Mouse (Mus musculus): Measurements from ENCODE around the gene Memo1. TPM values are rescaled to one million over a fixed set of nuclear protein-coding genes. Genes with fewer than 3 reads are reported as not detected.

Gene Memo1
- total RNA-seq, 2 experiments from 2014 or later: 88.3 to 94.1 TPM

DNA sequence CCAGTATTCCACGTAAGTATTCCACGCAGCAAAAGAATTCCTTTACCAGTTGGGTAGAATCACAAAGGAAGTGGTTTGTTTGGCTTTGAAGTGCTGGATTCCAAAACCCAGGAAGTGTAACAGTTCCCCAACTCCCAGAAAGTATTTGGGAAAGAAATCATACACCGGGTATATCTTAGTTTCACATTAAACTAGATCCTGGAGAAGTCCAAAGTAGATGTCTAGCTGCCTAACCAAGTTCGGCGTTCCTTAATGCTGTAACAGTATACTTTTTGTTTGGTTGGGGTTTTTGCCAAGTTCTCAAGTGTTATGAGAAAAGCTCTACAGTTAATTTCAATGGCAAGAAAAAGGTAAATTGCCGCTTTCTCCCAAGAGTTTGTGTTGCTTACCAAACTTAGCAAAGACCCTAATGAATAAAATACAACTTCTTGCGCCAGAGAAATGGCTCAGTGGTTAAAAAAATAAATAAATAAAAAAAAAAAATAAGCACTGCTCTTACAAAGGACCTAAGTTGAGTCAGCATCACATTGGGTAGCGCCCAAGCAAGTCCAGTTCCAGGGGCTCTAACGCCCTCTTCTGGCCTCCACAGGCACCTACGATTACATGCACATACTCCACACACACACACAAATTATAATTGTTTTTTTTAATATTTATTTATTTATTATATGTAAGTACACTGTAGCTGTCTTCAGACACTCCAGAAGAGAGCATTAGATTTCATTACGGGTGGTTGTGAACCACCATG is 929 bp upstream of the Memo1 start:
- no peak for DNase-seq (ENCODE audit: low spot score in 2 of 2)

DNA sequence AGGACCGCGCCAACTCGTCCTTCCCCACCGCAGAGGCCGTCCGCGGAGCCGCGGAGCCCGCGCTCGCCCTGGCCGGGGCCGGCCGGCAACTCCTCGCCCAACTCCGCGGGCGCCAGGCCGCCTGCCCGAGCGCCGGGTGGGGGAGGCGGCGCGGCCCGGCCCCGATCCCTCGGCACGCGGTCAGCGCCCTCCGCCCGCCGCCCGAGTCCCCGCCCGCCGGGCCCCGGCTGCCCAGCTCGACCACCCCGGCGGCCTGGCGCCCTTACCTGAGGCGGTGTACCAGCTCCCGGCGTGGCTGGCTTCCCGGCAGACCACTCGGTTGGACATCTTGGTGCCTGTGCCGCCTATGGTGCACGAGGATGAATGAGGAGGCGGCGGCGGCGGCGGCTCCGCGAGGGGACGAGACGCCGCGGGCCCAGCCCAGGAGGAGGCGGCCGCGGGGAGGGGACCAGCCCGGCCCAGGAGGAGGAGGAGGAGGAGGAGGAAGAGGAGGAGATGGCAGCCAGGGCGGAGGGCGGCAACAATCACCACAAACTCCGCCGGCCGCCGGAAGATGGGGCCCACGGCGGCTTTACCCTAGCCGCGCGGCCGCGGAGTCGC is 795 bp downstream of the Memo1 start:
- DNase-seq (ENCODE audit: low spot score in 2 of 2): peak; percentile 61 to 75

DNA sequence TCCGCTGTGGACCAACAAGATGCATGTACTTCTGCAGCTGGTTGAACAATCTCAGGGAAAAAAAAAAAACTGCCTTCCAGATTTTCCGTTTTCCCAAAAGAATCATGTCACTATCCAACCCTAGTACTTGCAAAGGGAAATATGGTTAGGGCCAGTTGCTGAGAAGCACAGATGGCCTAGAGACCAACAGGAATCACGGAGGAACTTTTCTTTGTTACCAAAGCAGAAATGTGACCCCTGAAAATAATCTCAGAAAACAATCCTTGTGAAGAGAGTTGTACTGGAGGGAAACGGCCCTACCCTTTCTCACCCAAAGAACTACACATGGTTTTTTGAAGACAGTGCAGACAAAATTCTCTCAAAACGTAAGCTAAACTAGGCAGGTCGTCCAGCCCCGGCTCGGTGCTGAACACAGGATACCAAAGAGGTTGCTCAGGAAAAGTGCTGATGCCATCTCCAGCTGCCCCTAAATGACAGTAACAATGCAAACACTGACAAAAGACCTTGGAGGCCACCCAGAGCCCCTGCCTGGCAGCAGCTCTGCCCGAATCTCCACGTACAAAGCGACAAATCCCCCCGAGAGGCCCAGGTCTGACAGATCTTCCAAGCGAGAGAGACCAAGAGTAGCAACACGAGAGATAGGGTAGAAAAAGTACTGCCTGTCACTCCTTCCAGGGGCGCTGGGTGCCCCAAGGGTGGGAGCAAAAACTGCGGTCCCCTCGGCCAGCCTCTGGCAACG is 1.5 kb downstream of the Memo1 start:
- DNase-seq (ENCODE audit: low spot score in 2 of 2): peak in 1 of 2 experiments; percentile 16

DNA sequence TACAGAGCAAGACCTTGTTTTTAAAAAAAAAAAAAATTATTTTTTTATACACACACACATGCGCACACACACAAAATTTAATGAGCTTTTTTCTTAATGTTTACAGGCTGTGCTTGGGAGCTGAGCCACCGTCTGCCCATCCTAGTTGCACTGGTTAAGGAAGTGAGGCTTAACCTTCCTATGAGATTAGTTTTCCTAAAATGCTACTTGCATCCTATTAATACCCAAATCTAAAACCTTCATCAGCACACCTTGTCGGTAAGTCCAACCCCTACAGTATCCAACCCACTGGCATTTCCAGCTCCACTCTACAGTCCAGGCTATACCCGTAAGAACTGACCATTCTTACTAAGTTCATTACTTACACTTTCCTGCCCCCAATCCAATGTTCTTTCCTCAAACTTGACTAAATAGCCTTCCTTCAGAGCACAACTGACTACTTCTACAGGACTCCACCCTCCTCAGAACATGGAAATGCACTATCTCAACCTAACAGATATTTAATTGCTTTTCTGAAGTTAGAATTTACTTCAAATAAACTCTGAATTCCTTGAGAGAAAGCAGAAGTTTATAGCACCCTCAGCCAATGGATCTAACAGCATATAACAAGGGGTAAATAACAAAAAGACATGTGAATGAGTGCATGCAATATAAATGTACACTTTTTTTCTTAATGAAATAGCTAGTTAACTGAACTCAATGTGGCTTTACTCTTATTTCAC is 3.5 kb downstream of the Memo1 start:
- no peak for DNase-seq (ENCODE audit: low spot score in 2 of 2)

DNA sequence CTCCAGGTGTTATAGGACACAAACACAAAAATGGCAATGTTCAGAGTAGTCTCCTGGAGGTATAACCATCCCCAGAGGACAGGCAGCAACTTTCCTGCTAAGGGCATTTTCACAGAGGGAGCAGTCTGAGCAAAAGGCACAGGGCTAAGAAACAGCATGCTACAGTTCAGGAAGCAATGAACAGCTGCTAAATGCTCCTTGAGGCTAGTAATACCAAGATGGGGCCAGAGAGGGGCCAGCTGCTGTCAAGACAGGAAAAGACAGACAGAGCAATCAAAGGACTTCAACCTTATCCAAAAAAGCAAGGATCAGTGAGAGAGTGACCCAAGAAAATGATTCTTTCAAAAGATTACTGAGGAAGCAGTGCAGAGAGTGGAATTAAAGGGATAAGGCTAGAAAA is 4.5 kb downstream of the Memo1 start:
- no peak for DNase-seq (ENCODE audit: low spot score in 2 of 2)

DNA sequence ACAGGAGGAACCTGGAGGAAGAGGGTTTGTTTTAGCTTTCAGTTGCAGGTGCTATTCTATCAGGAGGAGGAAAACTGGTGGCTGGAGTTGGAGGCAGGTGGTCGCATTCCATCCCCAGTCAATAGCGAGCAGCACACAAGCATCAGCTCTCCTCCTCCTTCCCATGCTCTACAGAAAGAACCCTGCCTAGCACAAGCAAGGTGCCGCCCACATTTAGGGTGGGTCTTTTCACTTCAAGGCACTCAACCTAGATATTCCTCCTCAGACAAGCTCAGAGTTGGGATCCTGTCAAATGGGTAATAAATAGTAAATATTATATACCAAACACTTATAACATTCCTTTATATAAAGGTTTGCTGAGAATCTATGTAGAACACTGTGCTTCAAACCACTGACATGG is 5.1 kb downstream of the Memo1 start:
- no peak for DNase-seq (ENCODE audit: low spot score in 2 of 2)

DNA sequence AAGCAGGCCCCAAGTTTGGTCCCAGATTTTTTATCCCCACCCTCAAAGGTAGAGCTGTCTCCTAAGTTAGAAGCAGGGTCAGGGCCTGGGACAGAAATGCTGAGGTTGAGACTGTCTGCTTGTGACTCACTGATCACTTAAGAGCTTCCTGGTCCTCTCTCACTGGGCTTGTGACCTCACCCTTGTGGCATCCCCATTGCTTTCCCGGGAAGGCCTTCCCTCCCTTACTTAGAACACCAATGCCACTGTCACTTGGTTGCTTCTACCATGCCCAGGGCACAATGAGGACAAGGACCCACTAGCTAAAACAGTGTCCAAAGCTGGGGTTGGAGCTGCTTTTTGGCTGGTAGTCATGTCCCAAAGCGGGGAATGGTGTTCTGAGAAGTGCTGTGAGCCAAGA is 6.7 kb downstream of the Memo1 start:
- no peak for DNase-seq (ENCODE audit: low spot score in 2 of 2)

DNA sequence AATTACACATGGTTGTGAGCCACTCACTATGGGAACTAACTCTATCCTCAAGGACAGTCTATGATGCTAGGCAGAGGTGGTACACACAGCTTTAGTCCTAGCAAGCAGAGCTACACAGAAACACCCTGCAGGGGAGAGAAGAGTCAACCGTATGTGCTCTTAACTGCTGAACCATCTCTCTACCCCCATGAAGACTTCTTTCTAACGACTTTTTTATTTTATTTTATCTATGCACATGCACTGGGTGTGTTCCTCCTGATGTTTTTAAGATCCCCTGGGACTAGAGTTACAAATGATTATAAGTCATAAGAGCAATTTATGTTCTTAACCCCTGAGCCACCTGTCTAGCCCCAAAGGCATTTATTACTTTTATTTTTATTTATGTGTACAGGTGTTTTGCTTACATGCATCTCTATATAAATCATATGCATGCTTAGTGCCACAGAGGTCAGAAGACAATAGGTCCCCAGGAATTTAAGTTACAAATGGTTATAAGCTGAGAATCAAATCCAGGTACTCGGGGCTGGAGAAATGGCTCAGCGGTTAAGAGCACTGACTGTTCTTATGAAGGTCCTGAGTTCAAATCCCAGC is 9.1 kb downstream of the Memo1 start:
- no peak for DNase-seq (ENCODE audit: low spot score in 2 of 2)

DNA sequence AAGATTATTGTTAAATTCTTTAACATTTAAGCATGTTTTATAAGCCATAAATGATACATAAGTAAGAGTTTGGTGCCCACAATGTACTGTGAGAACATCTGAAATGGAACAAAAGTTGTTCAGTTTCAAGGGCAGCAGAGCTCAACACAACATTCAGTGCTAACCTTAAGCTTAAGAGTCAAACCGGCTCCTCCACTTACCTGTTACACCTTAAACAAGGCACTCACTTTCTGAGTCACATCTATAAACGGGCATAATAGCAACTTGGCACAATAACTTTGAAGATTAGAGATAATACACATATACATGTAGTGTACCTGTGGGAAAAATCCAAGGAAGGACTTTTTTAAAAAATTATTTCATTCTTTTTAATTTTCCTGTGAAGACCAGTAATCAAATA is 9.6 kb downstream of the Memo1 start:
- no peak for DNase-seq (ENCODE audit: low spot score in 2 of 2)

DNA sequence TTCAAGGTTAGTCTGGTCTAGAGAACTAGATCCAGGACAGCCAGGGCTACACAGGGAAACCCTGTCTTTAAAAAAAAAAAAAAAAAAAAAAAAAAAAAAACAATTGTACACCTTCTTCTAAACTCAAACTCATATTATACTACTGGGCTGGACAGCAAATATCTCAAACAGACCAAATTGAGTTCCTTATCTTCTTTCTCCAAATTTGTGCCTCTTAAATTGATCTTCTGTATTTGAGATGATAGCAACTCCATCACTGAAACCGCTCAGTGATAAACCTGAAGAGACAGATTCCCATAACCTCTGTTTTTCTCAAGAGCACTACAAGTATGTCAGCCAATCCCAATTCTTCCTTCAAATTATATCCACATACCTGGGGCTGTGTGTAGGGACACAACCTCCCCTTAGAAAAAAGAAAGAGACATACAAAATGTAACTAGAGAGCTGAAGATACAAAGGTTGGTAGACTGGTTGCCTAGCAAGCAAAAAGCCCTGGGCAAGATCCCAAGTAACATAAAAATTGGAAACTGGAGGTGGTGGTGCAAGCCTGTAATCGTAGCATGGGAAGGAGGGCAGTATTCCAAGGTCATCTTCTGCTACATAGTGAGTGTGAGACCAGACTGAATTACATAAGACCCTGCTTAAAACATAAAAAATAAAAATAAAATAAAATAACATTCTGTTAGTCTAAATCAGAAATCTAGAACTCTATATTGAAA is 10.8 kb downstream of the Memo1 start:
- DNase-seq (ENCODE audit: low spot score in 2 of 2): no peak

DNA sequence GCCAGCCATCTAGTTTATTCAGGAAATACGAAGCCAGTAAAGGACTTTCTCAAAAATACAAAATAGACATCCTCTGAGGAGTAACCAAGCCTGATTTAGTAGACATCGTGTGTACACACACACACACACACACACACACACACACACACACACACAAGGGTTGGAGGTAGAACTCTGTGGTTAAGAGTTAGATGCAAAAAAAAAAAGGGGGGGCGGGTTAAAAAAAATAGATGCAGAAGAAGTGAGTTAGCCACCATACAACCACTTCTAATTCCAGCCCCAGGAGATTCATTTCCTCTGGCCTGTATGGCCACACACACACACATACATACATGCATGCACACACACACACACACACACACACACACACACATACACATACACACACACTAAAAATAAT is 13.3 kb downstream of the Memo1 start:
- DNase-seq (ENCODE audit: low spot score in 2 of 2): no peak

DNA sequence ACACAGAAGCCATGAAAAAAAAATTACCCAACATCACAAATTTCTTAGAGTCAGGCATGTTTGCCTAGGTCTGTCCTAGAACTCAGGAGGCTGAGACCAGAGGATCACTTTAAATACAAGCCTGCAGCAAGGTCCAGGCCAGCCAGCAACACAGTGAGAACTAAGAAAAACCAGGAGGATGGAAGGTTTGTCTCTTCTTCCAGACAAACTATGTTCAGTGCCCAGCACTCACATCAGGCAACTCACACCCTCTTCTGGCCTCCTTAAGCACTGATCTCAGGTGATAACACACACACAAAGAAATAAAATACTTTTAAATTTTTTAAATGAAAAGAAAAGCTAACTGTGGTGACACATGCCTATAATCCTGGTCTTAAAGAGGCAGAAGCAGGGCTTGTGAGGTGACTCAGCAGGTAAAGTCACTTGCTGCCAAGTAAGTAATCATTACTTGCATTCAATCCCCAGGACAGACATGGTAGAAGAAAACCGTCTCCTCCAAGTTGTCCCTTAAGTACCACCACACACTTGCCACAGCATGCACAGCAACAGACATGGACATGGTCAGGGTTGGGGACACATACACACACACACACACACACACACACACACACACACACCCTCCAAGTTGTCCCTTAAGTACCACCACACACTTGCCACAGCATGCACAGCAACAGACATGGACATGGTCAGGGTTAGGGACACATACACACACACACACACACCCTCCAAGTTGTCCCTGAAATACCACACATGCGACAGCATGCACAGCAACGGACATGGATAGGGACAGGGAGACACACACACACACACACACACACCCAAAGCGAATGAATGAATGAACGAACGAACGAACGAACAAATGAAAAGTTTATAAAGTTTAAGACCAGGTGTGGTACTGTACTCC is 16.1 kb downstream of the Memo1 start:
- DNase-seq (ENCODE audit: low spot score in 2 of 2): no peak

DNA sequence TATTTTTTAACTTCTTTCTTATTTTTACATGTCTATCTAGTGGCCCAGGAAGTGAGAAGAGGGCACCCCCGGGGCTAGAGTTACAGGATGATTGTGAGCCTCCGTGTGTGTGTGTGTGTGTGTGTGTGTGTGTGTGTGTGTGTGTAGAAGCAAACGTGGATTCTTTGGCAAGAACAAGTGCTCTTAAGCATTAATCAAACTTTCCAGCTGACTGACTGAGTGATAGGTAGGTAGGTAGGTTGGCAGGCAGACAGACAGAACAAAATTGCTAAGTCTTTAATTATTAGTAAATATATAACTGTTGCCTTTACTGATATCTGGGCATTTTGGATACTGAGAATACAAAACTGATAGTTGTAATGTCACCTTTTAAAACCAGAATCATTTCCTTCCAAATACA is 20.9 kb downstream of the Memo1 start:
- DNase-seq (ENCODE audit: low spot score in 2 of 2): no peak

DNA sequence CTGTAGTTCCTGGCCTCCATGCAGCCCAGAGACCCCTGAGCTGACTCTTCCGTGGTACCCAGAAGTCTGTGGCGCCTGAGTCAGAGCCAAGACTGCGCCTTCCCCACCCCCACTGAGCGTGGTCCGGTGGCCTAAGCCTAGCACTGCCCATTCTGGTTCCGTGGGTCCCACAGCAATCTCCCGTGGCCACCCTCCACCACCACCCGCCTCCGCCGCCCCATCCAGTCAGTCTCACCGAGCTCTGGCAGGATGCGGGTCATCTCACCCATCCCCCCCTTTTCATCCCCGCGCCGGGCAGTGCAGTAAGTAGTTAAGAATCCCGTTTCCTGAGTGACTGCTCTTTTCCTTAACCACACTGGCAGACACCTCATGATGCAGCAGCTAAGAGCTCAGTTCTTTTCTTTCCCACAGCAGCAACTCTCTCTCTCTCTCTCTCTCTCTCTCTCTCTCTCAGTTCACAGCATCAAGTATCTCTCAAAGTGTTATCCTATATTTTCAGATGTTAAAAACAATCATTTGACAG is 22.6 kb downstream of the Memo1 start:
- no peak for DNase-seq (ENCODE audit: low spot score in 2 of 2)

DNA sequence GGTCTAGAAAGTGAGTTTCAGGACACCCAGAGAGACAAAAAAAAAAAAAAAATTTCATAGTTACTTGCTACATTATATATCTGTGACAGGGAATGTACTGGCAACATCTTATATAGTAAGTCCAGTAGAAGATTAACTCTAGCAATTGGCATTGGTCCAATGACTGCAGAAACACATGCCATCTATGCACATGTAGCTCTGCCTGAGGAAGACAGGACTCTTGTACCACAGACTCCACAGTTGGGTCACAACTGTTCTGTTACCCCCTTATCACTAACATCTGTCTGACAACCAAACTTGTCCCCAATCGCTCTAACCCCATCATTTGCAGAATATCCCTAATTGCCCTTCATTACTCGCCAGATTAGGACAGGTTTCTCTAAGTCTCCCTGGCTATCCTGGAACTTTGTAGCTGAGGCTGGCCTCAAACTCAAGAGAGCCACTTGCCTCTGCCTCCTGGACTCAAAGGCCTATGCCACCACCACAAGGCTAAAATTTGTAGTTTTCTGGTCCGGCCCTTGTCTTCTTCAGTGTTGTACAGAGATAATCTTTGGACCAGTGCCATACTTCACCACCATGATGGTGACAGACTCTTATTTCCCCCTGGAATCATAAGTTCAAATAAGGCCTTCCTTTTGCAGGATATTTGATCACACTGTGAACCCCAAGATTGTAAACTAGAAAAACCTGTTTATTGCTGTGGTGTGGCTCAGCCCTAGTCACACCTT is 23.6 kb downstream of the Memo1 start:
- no peak for DNase-seq (ENCODE audit: low spot score in 2 of 2)

DNA sequence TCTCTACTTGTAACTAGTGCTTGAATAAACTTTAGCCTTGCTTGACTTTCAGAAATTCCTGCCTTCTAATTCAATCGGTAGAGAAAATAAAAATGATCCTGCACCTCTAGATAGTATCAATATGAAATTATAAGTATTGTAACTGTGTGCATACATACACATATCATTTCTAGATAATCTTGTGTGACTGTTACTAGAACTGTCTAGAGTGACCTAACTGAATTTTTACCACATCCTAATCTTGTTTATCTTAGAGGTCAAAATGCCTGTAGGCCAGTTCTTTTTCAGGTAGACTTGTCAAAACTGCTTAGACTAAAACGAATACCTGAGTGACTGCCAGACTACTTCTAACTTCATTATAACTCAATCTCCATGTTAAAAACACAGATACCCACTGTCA is 25.1 kb downstream of the Memo1 start:
- DNase-seq (ENCODE audit: low spot score in 2 of 2): no peak

DNA sequence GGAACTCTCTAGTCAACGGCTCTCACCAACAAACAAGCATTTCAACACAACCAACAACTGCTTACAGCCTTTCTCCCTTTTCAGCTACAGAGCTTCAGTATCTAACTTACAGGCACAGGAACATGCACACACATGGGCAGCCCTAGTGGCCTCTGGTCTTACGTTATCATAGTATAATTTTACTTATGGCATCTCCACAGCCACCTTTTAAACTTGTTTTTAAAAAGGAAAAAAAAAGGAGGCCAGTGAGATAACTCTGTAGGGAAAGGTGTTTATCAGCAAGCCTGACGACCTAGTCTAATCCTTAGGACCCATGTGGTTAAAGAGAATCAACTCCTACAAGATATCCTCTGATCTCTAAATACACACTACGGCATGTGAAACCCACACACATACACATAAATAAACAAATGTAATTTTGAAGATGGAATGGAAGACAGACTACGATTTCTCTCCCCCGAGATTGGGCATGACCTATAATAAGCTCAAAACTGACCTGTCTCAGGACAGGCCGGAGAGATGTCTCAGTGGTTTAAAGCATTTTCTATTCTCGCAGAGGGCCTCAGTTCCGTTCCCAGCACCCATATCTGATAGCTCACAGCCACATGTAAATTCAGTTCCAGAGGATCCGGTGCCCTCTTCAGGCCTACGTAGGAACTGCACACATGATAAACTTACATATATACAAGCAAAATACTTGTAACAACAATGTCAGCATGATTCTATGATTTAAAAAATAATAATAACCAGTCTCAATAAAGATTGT is 27.7 kb downstream of the Memo1 start:
- no peak for DNase-seq (ENCODE audit: low spot score in 2 of 2)

DNA sequence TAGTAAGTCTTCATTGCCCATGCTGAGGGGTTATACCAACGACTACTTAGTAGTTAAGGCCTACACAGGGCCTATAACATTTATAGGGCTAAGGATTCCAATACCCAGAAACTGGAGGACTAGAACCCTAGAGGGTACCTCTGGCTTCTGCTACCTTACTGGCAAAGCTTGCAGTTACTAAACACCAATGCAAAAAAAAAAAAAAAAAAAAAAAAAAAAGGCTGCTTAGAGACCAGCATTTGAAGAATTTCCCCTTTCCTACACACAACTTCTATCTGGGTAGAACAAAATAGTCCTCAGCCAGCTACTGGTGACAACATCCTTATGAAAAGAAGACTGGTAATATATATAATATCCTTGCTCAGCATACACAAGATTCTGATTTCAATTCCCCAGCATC is 29.7 kb downstream of the Memo1 start:
- no peak for DNase-seq (ENCODE audit: low spot score in 2 of 2)

Data from adrenal gland, postnatal 4 days (tissue).